Mouse (Mus musculus) bone marrow macrophage, adult 2 months (primary cell): ENCODE results near the gene Lrp2bp. TPM values are rescaled to one million over a fixed set of nuclear protein-coding genes. Genes with fewer than 3 reads are reported as not detected.

Experiments used
- H3K27ac ChIP-seq: 2 replicates; pipeline ENCODE4 v1.5.1; 2012; ENCODE audit warnings: low read depth, low read length; ENCODE audit not compliant: insufficient read depth
- H3K4me1 ChIP-seq: 2 replicates; pipeline ENCODE4 v1.6.1; 2012; ENCODE audit warnings: low read length; ENCODE audit not compliant: control insufficient read depth, insufficient read depth
- H3K4me3 ChIP-seq: 2 replicates; pipeline ENCODE4 v1.5.1; 2012; ENCODE audit warnings: mild to moderate bottlenecking, low read length, moderate library complexity; ENCODE audit not compliant: insufficient read depth
- CTCF ChIP-seq: IDR thresholded peaks from 2 replicates; pipeline ENCODE4 v1.5.1; 2012; ENCODE audit warnings: low read depth, mild to moderate bottlenecking, low read length, moderate library complexity
- POLR2A ChIP-seq: IDR thresholded peaks from 2 replicates; pipeline ENCODE4 v1.6.1; 2012; ENCODE audit warnings: mild to moderate bottlenecking, low read depth, low read length, borderline replicate concordance
- polyA plus RNA-seq: library from polyadenylated mRNA; stranded (reverse); fragments of >200 nt; gene quantifications from 2 replicates; pipeline ENCODE4 v1.2.4, GENCODE M21; 2012; ENCODE audit not compliant: missing spikeins, insufficient read depth, insufficient read length

Gene Lrp2bp
- polyA plus RNA-seq, 1 experiment: not detected

GRCm38 (mm10) chr8:45994111-45994510 is 5.0 kb upstream of the Lrp2bp start:
- no peak overlapping the region for H3K27ac ChIP-seq
- no peak for TF ChIP-seq CTCF
- no peak for TF ChIP-seq POLR2A
- H3K4me1 ChIP-seq: peaks cover 28% of the 10 kb centered on the region
- no peak overlapping the region for H3K4me3 ChIP-seq

- TF ChIP-seq CTCF (no peak), POLR2A (no peak)
- Histone ChIP-seq H3K4me1 (peaks cover 29% of the 10 kb centered on the region), H3K27ac (peak overlapping the region; percentile 59), H3K4me3 (no peak overlapping the region)
Observed at GRCm38 (mm10) chr8:45995576-45995975, 3.5 kb upstream of the Lrp2bp start.

DNA sequence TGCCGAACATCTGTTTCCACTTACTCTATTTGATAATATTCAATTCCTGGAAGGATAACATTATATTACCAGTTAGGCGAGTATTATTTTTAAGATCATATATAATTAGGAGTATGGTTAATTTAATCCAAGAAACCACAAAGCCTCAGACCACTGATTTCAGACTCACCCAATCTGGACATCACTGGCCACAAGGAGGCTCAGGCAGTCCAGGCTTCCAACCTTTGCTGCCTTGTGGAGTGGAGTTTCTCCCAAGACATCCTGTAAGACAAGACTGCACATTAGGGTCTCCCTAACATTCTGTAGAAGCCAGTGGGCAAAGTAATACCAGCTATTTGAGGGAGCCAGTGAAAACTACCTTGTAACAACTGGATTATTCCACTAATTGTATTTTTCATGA is 875 bp upstream of the Lrp2bp start:
- H3K27ac ChIP-seq: no peak overlapping the region
- peaks cover 21% of the 10 kb centered on the region for H3K4me1 ChIP-seq
- H3K4me3 ChIP-seq: peak overlapping the region; percentile 26; the same call in 1 of the 2 replicates
- TF ChIP-seq CTCF (no peak), POLR2A (no peak)

DNA sequence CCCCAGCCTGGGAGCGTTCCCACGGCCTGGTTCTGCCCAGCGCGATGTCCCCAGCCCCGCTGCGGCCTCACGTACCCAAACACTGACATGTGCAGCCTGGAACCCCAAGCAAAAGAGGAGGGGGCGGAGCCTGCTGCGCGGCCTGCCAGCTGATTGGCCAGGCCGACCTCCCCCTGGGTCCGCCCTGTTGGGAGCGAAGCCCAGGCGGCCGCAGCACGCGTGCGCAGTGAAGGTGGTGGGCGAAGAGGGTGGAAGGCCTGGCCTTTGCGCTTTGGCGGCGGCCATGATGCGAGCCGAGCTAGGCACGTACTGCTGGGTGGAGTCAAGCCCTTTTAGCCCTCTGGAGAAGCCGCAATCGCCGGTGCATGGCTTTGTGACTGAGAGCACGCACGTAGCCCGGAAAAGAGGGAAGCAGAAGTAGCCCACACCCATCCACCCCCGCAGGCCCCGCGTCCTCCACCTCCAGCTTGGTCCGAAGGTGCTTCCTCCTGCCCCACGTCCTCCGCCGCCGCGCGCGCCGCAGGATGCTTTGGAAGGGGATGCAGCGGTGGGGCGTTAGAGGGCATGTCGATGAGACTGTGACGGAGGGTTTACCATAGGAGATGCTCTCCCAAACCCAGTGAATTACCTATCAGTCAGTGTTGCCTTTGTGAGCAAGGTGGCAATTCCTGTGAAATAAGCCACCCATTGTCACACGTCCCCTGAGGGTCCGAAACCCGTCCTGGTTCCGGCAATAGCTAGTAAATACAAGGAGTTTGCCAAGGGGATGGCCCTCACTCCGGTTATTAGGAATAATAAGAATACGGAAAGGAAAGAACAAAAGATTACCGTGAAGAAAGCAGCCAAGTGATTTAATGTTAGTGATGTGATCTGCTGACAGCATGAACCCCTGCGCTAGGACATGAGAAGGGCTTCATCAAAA is 942 bp downstream of the Lrp2bp start:
- peaks cover 20% of the 10 kb centered on the region for H3K4me1 ChIP-seq
- peak overlapping the region; percentile 60 for H3K4me3 ChIP-seq
- H3K27ac ChIP-seq: peak overlapping the region; percentile 75
- TF ChIP-seq CTCF (no peak), POLR2A (0 out of 2 replicates have a peak, but pooled peaks have one; percentile 74)

GRCm38 (mm10) chr8:46005596-46005995 is 6.5 kb downstream of the Lrp2bp start, which contains the start of gene Ankrd37:
Gene Ankrd37, minus strand, starts transcription at chr8:46005707.
- no peak within 1 kb of the TSS for H3K4me3 ChIP-seq
- TF ChIP-seq CTCF: no peak
- no peak for TF ChIP-seq POLR2A
- H3K27ac ChIP-seq: no peak within 1 kb of the TSS
- H3K4me1 ChIP-seq: peaks cover 2% of the 10 kb centered on the region

DNA sequence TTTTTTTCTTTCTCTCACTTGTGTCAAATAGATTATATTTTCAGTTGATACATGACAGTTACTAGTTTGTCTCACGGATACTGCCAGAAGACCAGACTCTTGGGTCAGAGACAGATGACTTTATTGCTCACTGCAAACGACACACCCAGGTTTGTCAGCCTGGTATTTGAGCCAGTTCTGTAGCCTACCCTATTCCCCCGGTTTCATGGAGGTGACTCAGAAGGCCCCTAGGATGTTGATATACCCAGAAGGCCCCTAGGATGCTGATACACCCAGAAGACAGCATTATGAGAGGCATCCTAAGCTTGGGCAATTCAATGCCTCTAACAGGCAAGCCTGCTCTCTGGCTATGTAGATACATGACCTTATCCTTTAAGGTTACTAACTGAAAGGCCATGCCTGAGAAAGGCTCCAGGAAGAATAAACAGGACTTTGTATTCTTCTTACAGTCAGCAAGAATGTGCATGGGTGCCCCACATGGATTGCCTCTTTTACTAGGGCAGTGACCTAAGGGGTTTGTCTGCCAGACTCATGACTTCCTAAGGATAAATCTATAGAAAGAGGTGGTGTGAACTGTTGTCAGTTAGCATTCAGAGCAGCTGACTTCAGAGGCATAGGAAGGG is 8.1 kb downstream of the Lrp2bp start:
- H3K4me3 ChIP-seq: no peak overlapping the region
- peaks cover 10% of the 10 kb centered on the region for H3K4me1 ChIP-seq
- H3K27ac ChIP-seq: no peak overlapping the region
- TF ChIP-seq POLR2A: no peak
- TF ChIP-seq CTCF: no peak

- H3K4me1 ChIP-seq: peaks cover 10% of the 10 kb centered on the region
- TF ChIP-seq POLR2A: no peak
- TF ChIP-seq CTCF: no peak
- no peak overlapping the region for H3K27ac ChIP-seq
- no peak overlapping the region for H3K4me3 ChIP-seq
Observed at GRCm38 (mm10) chr8:46010306-46010705, 11.2 kb downstream of the Lrp2bp start.

- no peak for TF ChIP-seq POLR2A
- TF ChIP-seq CTCF: no peak
- H3K4me1 ChIP-seq: peaks cover 10% of the 10 kb centered on the region
- no peak overlapping the region for H3K27ac ChIP-seq
- no peak overlapping the region for H3K4me3 ChIP-seq
Observed at GRCm38 (mm10) chr8:46010746-46011680, 11.9 kb downstream of the Lrp2bp start.

GRCm38 (mm10) chr8:46022203-46022602 is 23.1 kb downstream of the Lrp2bp start:
- Histone ChIP-seq H3K4me1 (no peaks in the 10 kb centered on the region; the same call in 1 of the 2 replicates), H3K4me3 (no peak overlapping the region), H3K27ac (no peak overlapping the region)
- TF ChIP-seq POLR2A (no peak), CTCF (no peak)
